Mouse (Mus musculus): ENCODE results near the gene Dnajc22. TPM values are rescaled to one million over a fixed set of nuclear protein-coding genes. Genes with fewer than 3 reads are reported as not detected.
A peak's percentile ranks its signal among the peaks of the same experiment; 100 is the strongest.

Dnajc22 gene
- polyA plus RNA-seq, 1 experiment from 2014 or later, result 14.4 TPM

DNA sequence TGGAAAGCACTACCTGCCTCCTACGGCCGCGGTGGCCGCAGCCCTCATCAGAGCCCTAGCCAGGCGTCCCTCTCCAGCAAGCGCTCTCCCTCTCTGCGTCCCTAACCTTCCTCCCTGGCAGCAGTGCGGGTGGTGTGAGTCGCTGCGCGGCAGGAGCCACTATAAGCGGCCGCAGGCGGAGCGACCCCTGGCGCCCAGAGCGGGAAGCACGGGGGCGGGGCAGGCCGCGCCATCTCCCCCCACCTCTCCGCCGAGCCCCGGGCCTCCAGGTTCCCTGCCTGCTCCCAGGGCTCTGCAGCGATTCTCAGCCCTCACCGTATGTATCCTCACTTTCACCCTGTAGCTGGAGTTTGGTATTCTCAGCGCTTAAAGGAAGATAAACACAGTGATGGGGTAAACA is 4.7 kb upstream of the Dnajc22 start:
- ATAC-seq (ENCODE audit: low FRiP score, low TSS enrichment) (peak; percentile 79), DNase-seq (ENCODE audit: low spot score) (peak; percentile 89)
- peaks cover 23% of the 10 kb centered on the region; the same call in 1 of the 2 replicates for H3K27me3 ChIP-seq (ENCODE audit: control insufficient read depth, insufficient read depth, low read length)
- H3K36me3 ChIP-seq (ENCODE audit: control insufficient read depth, insufficient read depth, low read length), result no peaks in the 10 kb centered on the region
- peak overlapping the region; percentile 27 for H3K4me3 ChIP-seq (ENCODE audit: low read depth, low read length)
- H3K4me2 ChIP-seq (replicated peaks; ENCODE audit: low read depth), result peak overlapping the region; percentile 45
- 1% methylated on average over 26 of the region's 27 CpGs for WGBS
- H3K9me3 ChIP-seq (ENCODE audit: control insufficient read depth, low read length), result no peaks in the 10 kb centered on the region
- 0 out of 2 replicates have a peak overlapping the region, but pooled peaks have one; percentile 31 for H3K9ac ChIP-seq (ENCODE audit: low read length)
- H3K27ac ChIP-seq (replicated peaks), result no peak overlapping the region
- H3K4me1 ChIP-seq (replicated peaks; ENCODE audit: control insufficient read depth, insufficient read depth), result no peaks in the 10 kb centered on the region
- no peak for TF ChIP-seq EP300 (optimal IDR thresholded peaks at IDR 0.05)
- TF ChIP-seq CTCF (IDR thresholded peaks at IDR 0.05; ENCODE audit: low read depth), result peak; percentile 87

DNA sequence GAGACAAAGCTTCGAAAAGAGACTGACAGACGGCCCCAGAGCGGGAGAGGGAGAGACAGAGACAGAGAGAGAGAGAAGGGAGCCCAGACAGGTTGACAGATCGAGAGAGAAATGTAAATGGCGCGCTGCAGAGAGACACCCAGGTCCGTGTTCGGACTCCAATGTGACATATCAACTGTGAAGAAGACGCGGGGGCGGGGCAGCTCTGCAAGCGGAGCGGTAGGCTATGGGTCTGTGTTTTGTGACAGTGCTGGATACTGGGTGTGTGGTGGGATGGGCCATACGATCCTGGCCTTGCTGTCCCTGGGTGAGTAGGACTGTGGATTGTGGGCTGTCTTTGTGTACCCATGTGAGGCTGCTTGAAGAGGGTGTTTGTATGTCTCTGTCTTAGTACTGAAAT is 3.9 kb upstream of the Dnajc22 start:
- H3K27ac ChIP-seq (replicated peaks), result no peak overlapping the region
- TF ChIP-seq EP300 (optimal IDR thresholded peaks at IDR 0.05), result no peak
- no peak for TF ChIP-seq CTCF (IDR thresholded peaks at IDR 0.05; ENCODE audit: low read depth)
- H3K9ac ChIP-seq (ENCODE audit: low read length), result no peak overlapping the region
- H3K9me3 ChIP-seq (ENCODE audit: control insufficient read depth, low read length), result no peaks in the 10 kb centered on the region
- H3K36me3 ChIP-seq (ENCODE audit: control insufficient read depth, insufficient read depth, low read length), result no peaks in the 10 kb centered on the region
- ATAC-seq (ENCODE audit: low FRiP score, low TSS enrichment) (no peak), DNase-seq (ENCODE audit: low spot score) (no peak)
- no peak overlapping the region for H3K4me3 ChIP-seq (ENCODE audit: low read depth, low read length)
- peak overlapping the region; percentile 45; the same call in 1 of the 2 replicates for H3K4me2 ChIP-seq (replicated peaks; ENCODE audit: low read depth)
- 29% methylated on average over 14 of the region's 14 CpGs for WGBS
- 0 out of 2 replicates have a peak, but pooled peaks cover 3% of the 10 kb centered on the region for H3K4me1 ChIP-seq (replicated peaks; ENCODE audit: control insufficient read depth, insufficient read depth)
- peaks cover 23% of the 10 kb centered on the region; the same call in 1 of the 2 replicates for H3K27me3 ChIP-seq (ENCODE audit: control insufficient read depth, insufficient read depth, low read length)

GRCm38 (mm10) chr15:99093291-99094258 is 605 bp downstream of the Dnajc22 start:
- H3K9me3 ChIP-seq (ENCODE audit: control insufficient read depth, low read length), result no peaks in the 10 kb centered on the region
- peaks cover 28% of the 10 kb centered on the region; the same call in 1 of the 2 replicates for H3K27me3 ChIP-seq (ENCODE audit: control insufficient read depth, insufficient read depth, low read length)
- peak overlapping the region; percentile 31 for H3K9ac ChIP-seq (ENCODE audit: low read length)
- peak overlapping the region; percentile 64 for H3K4me2 ChIP-seq (replicated peaks; ENCODE audit: low read depth)
- no peaks in the 10 kb centered on the region for H3K36me3 ChIP-seq (ENCODE audit: control insufficient read depth, insufficient read depth, low read length)
- ATAC-seq (ENCODE audit: low FRiP score, low TSS enrichment) (peak; percentile 53), DNase-seq (ENCODE audit: low spot score) (peak; percentile 56)
- no peak overlapping the region for H3K27ac ChIP-seq (replicated peaks)
- H3K4me3 ChIP-seq (ENCODE audit: low read depth, low read length), result peak overlapping the region; percentile 38
- TF ChIP-seq EP300 (optimal IDR thresholded peaks at IDR 0.05), result no peak
- TF ChIP-seq CTCF (IDR thresholded peaks at IDR 0.05; ENCODE audit: low read depth), result peak; percentile 60
- H3K4me1 ChIP-seq (replicated peaks; ENCODE audit: control insufficient read depth, insufficient read depth), result peaks cover 5% of the 10 kb centered on the region; the same call in 1 of the 2 replicates
- WGBS, result 4% methylated on average over 56 of the region's 56 CpGs

GRCm38 (mm10) chr15:99094631-99095270 is 1.8 kb downstream of the Dnajc22 start:
- ATAC-seq (ENCODE audit: low FRiP score, low TSS enrichment) (no peak), DNase-seq (ENCODE audit: low spot score) (no peak)
- H3K9me3 ChIP-seq (ENCODE audit: control insufficient read depth, low read length), result no peaks in the 10 kb centered on the region
- no peak overlapping the region for H3K9ac ChIP-seq (ENCODE audit: low read length)
- H3K4me3 ChIP-seq (ENCODE audit: low read depth, low read length), result no peak overlapping the region
- no peak overlapping the region for H3K27ac ChIP-seq (replicated peaks)
- no peak for TF ChIP-seq EP300 (optimal IDR thresholded peaks at IDR 0.05)
- no peak overlapping the region for H3K4me2 ChIP-seq (replicated peaks; ENCODE audit: low read depth)
- peaks cover 25% of the 10 kb centered on the region; the same call in 1 of the 2 replicates for H3K27me3 ChIP-seq (ENCODE audit: control insufficient read depth, insufficient read depth, low read length)
- WGBS, result 2% methylated on average over 27 of the region's 27 CpGs
- no peaks in the 10 kb centered on the region for H3K36me3 ChIP-seq (ENCODE audit: control insufficient read depth, insufficient read depth, low read length)
- H3K4me1 ChIP-seq (replicated peaks; ENCODE audit: control insufficient read depth, insufficient read depth), result peaks cover 5% of the 10 kb centered on the region; the same call in 1 of the 2 replicates

- ATAC-seq (ENCODE audit: low FRiP score, low TSS enrichment) (no peak), DNase-seq (ENCODE audit: low spot score) (no peak)
- H3K4me2 ChIP-seq (replicated peaks; ENCODE audit: low read depth), result no peak overlapping the region
- TF ChIP-seq EP300 (optimal IDR thresholded peaks at IDR 0.05), result no peak
- no peak for TF ChIP-seq CTCF (IDR thresholded peaks at IDR 0.05; ENCODE audit: low read depth)
- no peak overlapping the region for H3K27ac ChIP-seq (replicated peaks)
- H3K4me1 ChIP-seq (replicated peaks; ENCODE audit: control insufficient read depth, insufficient read depth), result peaks cover 5% of the 10 kb centered on the region; the same call in 1 of the 2 replicates
- H3K9me3 ChIP-seq (ENCODE audit: control insufficient read depth, low read length), result no peaks in the 10 kb centered on the region
- no peak overlapping the region for H3K9ac ChIP-seq (ENCODE audit: low read length)
- H3K4me3 ChIP-seq (ENCODE audit: low read depth, low read length), result no peak overlapping the region
- peaks cover 25% of the 10 kb centered on the region; the same call in 1 of the 2 replicates for H3K27me3 ChIP-seq (ENCODE audit: control insufficient read depth, insufficient read depth, low read length)
- 24% methylated on average over 6 of the region's 6 CpGs for WGBS
- H3K36me3 ChIP-seq (ENCODE audit: control insufficient read depth, insufficient read depth, low read length), result no peaks in the 10 kb centered on the region
Observed at GRCm38 (mm10) chr15:99095356-99095755, 2.4 kb downstream of the Dnajc22 start.

Data from stomach, postnatal 0 days (tissue).